Mouse (Mus musculus): Measurements from ENCODE around the gene Otof.

DNA sequence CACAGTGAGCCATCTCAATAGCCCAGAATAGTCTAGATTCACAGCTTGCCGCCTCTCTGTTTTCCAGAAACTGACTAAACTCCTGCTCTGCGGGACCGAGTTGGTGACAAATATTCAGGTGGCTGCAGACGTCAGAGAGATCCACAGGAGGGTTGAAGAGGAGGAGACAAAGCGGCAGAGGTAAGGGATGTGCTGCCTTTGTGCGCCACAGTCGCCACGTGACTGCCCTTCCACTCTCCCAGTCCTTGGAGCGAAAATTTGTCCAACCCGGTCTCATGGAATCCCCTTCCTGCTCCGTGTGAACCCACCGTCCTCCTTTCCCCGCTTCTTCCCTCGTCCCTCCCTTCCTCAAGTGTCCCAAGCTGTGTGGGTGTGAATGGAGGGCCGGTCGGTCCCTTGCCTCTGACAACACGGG is 119.1 kb downstream of the Otof start:
- no peak for TF ChIP-seq GATA1 (IDR thresholded peaks at IDR 0.05; ENCODE audit: borderline replicate concordance, low read length)
- TF ChIP-seq CTCF (IDR thresholded peaks at IDR 0.05; ENCODE audit: low read depth, low read length) = no peak
- TF ChIP-seq POLR2AphosphoS5 (IDR thresholded peaks at IDR 0.05; ENCODE audit: insufficient replicate concordance, low read depth, low read length) = no peak

Data from G1E (cell line).